Mouse (Mus musculus) c-Kit-positive CD71-positive TER-119-positive erythroid progenitor cells, embryonic 14.5 days (primary cell): ENCODE data around the gene Unc13c.
A peak's percentile ranks its signal among the peaks of the same experiment; 100 is the strongest.

Experiments used
- DNase-seq: peaks from one replicate; pipeline ENCODE4 v3.0.0-alpha.2; 2013; ENCODE audit warnings: low spot score

Unc13c gene

DNA sequence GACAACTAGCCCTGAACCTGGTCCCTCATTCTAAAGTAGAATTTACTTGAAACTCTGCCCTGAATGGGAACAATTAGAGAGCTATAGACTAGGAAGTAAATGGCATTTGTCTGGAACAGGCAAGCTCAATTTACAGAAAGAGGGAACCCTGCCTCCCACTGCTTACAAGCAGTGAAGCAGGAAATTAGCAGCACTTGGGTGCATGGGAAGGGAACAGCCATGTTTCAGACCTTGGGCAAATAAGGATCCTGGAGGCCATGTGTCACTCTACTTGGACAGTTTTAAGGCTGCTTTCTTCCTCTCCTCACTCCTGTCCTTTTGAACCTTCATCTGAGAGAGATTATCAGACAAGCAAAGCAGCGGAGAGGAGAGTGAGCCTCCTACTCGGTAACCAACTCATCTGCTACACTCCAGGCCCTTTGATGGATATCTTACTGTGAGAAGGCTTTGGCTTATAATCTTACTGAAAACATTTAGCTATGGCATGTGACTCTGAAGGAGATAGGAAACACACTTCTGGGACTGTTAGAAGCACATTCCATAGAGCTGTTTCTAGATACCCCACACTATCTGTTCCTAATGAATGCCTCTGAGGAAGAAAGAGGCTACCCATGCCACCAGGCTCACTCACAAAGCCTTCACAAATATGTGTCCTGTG is 101.2 kb downstream of the Unc13c start:
- no peak for DNase-seq

DNA sequence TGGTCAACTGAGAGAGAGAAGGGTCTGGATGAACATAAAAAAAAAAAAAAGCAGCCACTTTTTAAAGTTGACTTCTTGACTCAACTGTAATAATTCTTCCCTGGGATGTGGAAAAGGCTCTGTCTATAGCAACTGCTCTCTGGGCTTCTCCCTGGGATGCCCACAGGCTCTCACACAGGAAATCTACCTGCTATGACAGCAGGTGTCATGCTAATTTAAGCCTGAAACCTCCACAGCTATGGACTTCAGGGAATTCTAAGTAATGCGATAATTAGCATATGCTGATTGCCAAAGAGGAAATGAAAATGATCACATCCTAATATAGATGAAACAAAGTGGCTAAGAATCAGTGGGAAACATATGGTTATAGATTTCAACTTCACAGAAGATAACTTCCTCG is 102.1 kb downstream of the Unc13c start:
- DNase-seq = no peak

- DNase-seq = no peak
Observed at GRCm38 (mm10) chr9:73859469-73859868, 109.3 kb downstream of the Unc13c start.

DNA sequence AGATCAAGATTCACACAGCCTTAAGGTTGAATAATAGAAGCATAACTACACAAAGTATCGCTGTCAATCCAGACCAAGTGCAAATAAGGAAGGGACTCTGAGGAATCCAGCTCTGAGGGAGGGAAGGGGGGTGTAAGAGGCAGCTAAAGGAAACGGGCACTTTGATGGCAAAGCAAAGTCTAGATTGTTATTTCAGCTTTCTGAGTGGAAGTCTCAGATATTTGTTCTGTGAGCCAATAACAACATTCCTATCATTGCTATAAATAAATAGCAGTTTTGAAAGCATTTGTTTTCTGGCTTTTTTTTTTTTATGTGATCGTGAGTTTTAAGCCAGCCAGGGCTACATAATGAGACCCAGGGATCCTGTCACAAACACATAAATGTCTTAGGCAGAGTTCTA is 114.5 kb downstream of the Unc13c start:
- no peak for DNase-seq

- DNase-seq = no peak
Observed at GRCm38 (mm10) chr9:73806681-73807080, 162.1 kb downstream of the Unc13c start.

DNA sequence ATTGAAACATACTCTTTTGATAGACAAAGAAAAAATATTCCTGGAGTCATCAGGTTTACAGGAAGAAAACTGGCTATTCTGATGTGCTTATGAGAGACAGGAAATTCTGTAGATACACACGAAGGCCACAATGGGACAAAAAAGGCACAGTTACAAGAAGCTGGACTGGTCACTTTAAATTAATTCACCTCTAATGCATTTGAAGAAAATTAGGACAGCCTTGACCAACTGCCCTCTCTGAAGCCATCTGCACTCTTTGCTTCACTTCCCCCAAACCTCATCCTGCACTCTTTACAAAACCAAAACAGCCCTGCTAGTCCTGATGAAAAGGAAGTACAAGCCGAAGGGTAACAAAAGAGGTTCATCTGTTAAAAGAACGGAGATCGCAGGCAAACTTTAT is 194.2 kb downstream of the Unc13c start:
- no peak for DNase-seq

- no peak for DNase-seq
Observed at GRCm38 (mm10) chr9:73755185-73755584, 213.6 kb downstream of the Unc13c start.

- DNase-seq = no peak
Observed at GRCm38 (mm10) chr9:73753480-73753879, 215.3 kb downstream of the Unc13c start.

- no peak for DNase-seq
Observed at GRCm38 (mm10) chr9:73751344-73751743, 217.4 kb downstream of the Unc13c start.

DNA sequence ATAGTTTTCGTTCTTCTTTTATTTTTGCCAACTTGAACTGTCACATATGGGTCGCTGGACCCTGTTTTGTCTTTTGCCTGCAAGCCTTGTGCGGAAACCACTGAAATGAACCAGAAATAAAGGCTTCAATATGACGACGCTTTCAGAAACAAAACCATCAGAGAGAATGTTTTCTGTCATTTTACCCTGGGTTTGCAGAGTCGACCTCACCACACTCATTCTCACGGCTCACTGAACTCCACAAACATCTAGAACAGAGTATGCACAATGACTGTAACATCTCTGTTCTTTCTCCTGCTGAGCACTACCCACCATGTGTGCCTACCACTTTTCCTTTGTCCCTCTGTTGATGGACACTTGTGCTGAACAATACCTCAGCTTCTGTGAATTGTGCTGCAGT is 234.3 kb downstream of the Unc13c start:
- DNase-seq = no peak

GRCm38 (mm10) chr9:73725717-73726662 is 242.8 kb downstream of the Unc13c start:
- no peak for DNase-seq

GRCm38 (mm10) chr9:73724776-73725175 is 244.0 kb downstream of the Unc13c start:
- no peak for DNase-seq

DNA sequence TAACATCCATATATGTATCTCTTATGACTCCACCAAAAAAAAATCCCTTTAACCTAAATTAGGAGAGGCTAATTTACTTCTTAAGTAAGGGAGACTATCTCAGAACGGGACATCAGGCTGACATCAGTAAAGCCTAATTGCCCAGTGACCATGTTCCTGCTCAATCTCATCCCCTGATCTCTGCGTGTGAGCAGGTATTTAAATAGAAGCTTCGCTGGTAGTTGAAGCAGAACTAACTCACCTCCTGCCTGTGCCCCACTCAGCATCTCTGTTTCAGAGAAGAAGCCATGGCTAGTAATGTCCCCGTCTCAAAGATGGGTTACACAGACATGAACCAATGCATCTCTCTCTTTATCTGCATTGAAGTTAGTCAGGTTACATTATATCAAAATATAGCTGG is 255.3 kb downstream of the Unc13c start:
- no peak for DNase-seq

- DNase-seq = no peak
Observed at GRCm38 (mm10) chr9:73697103-73697502, 271.7 kb downstream of the Unc13c start.

- DNase-seq = no peak
Observed at GRCm38 (mm10) chr9:73681580-73681979, 287.2 kb downstream of the Unc13c start.

- DNase-seq = no peak
Observed at GRCm38 (mm10) chr9:73680545-73681495, 287.9 kb downstream of the Unc13c start.

DNA sequence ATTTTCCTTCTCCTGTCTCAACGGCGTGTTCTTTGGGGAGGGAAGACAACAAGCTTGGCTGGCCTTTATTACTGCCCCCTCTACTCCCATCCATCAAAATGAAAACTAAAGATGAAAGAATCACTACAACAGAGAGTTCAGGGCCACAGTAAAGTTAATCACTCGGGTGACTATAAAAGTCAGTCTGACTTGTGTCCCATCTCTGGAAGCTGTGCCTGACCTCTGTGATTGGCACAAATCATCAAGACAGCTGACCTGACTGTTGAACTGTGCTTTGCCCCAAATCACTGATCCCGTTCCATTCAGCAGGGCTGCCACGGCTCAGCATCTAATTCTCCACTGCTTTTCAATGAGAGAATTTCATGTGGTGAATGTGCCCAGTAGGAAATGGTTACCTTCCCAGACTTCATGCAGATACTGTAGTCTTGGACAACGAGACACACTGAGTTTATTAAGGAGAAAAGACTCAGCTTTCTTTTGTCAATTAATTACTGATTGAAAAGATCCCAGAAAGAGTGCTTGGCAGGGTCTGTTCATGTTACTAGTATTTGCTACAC is 297.0 kb downstream of the Unc13c start:
- DNase-seq = no peak

DNA sequence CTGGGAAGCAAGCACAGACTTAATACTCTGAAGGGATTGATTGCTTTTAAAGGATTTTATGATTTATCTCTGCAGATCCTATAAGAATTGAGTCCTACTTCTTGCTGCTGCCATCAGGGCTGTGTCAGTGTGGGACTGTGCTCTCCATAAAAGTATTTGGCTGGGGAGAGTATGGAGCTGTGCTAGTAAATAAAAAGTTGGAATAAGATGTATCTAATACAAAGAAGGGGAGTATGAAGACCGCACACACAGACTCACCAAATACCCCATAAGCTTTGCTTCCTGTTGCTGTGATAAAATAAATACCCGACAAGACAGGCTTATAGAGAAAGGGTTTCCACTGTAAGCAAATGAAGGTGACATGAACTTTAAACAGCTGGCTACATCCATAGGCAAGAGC is 298.7 kb downstream of the Unc13c start:
- no peak for DNase-seq

DNA sequence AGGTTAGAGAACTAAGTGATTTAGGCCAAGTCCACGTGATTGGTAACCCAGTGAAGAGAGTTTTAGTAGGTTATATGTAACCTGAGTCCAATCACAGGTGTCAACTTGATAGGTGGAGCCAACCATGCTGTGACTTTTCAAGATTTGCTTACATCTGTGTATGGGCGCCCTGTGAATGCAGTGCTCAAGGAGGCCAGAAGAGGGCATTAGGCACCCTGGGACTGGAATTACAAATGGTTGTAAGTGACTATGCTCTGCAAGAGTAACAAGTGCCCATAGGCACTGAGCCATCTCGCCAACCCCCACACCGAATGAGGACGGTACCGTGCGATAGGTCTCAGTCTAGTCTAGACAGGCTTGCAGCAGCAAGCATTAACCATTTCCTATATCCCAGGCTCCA is 305.9 kb downstream of the Unc13c start:
- DNase-seq = no peak

DNA sequence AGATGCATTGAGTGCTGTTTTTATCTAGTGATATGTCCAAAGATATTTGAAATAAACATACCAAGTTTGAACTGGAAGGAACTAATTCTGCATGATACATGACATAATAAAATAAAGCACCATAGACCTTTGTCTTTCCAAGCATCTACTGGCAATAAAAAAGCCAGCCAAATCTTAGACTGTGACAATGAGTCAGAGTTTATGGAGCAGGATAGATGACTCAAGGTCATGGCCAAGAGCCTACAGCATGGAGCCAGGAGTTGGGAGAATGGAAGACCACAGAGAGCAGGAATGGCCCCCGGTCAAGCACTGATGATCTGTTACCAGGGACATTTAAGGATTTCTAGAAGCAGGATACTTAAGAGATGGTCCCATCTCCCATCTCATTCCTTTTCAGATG is 319.7 kb downstream of the Unc13c start:
- DNase-seq = no peak

- DNase-seq = peak; percentile 0
Observed at GRCm38 (mm10) chr9:73638119-73638518, 330.6 kb downstream of the Unc13c start.

DNA sequence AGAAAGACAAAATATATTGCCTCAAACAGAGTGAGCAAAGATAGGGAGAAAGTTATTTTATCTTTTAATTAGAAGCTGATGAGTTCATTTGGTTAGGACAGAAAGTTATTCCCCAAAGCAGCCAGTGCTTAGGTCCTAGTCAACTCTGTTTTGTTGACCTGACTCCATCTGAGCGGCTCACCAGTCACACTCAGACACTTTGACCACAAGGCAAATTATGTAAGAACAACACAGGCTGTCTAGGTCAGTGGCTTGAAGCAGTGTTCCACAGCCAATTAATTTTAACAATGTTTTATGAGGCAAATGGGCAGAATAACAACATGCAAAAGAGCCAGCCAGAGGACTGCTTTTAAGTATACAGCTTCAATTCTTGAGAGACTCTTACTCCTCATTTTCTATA is 343.6 kb downstream of the Unc13c start:
- DNase-seq = no peak
